Mouse (Mus musculus): ENCODE data around the gene Osm.

- TF ChIP-seq E2F4 (IDR thresholded peaks at IDR 0.05; ENCODE audit: insufficient replicate concordance, low read depth, low read length) (no peak), EP300 (IDR thresholded peaks at IDR 0.05; ENCODE audit: low read length) (no peak), POLR2A (IDR thresholded peaks at IDR 0.05; ENCODE audit: low read depth, low read length) (no peak), PAX5 (IDR thresholded peaks at IDR 0.05; ENCODE audit: low read length) (no peak), TCF12 (IDR thresholded peaks at IDR 0.05; ENCODE audit: low read depth, low read length) (no peak), MAZ (IDR thresholded peaks at IDR 0.05; ENCODE audit: low read depth, low read length) (no peak), CTCF (conservative IDR thresholded peaks at IDR 0.05 in 1 of 2, IDR thresholded peaks at IDR 0.05 in 1 of 2; ENCODE audit: low read depth in 2 of 2, low read length in 2 of 2) (no peak)
Observed at GRCm38 (mm10) chr11:4238167-4238566, 1.9 kb downstream of the Osm start.
